Mouse (Mus musculus) embryonic facial prominence, embryonic 14.5 days (tissue): ENCODE results near the gene Adprhl2. TPM values are rescaled to one million over a fixed set of nuclear protein-coding genes. Genes with fewer than 3 reads are reported as not detected.
A peak's percentile ranks its signal among the peaks of the same experiment; 100 is the strongest.

Experiments used
- ATAC-seq: fragments of 200-750 bp; cut with Nextera tagmentation; 2 replicates; pipeline ENCODE4 v1.8.0; 2017; ENCODE audit warnings: low read depth, moderate number of reproducible peaks, moderate TSS enrichment
- DNase-seq: peaks from one replicate; pipeline ENCODE4 v3.0.0-alpha.2; 2015; ENCODE audit warnings: low spot score
- H3K27ac ChIP-seq: fragments of 300-500 bp; sonication (generic); replicated peaks from 2 replicates; pipeline ENCODE4 v1.5.1; 2014; ENCODE audit warnings: low read depth, mild to moderate bottlenecking, low read length, moderate library complexity
- H3K27me3 ChIP-seq: fragments of 300-500 bp; sonication (generic); replicated peaks from 2 replicates; pipeline ENCODE4 v1.6.1; 2014; ENCODE audit warnings: low read length; ENCODE audit not compliant: control insufficient read depth, insufficient read depth
- H3K36me3 ChIP-seq: fragments of 300-500 bp; sonication (generic); 2 replicates; pipeline ENCODE4 v1.6.1; 2014; ENCODE audit warnings: low read length, mixed read lengths; ENCODE audit not compliant: control insufficient read depth, insufficient read depth
- H3K4me1 ChIP-seq: fragments of 300-500 bp; sonication (generic); 2 replicates; pipeline ENCODE4 v1.6.1; 2014; ENCODE audit warnings: antibody characterized with exemption, low read length; ENCODE audit not compliant: control insufficient read depth, insufficient read depth
- H3K4me2 ChIP-seq: fragments of 300-500 bp; sonication (generic); 2 replicates; pipeline ENCODE4 v1.6.1; 2014; ENCODE audit warnings: low read depth, mild to moderate bottlenecking, low read length, moderate library complexity, mixed read lengths
- H3K4me3 ChIP-seq: fragments of 300-500 bp; sonication (generic); 2 replicates; pipeline ENCODE4 v1.5.1; 2014; ENCODE audit warnings: low read depth, mild to moderate bottlenecking, low read length
- H3K9ac ChIP-seq: fragments of 300-500 bp; sonication (generic); 2 replicates; pipeline ENCODE4 v1.6.1; 2014; ENCODE audit warnings: low read depth, mild to moderate bottlenecking, low read length, moderate library complexity, mixed read lengths
- H3K9me3 ChIP-seq: fragments of 300-500 bp; sonication (generic); 2 replicates; pipeline ENCODE4 v1.6.1; 2016; ENCODE audit warnings: low read length; ENCODE audit not compliant: control insufficient read depth
- WGBS: fragments of 180-500 bp; shearing (Covaris S2); extraction: QIAGEN DNeasy Blood & Tissue Kit; methylation state at CpG from one replicate; pipeline ENCODE4 v1.1.7; 2014; 5-methylcytosine and 5-hydroxymethylcytosine counted together
- polyA plus RNA-seq: library from polyadenylated mRNA; unstranded; fragments of >200 nt; fragmentation: Nextera tagmentation; extraction: Ambion mirVana; gene quantifications from 2 replicates; pipeline ENCODE4 v1.2.1, GENCODE M21; 2014

The Adprhl2 gene
- 49.7 and 60.1 TPM in 2 replicates for polyA plus RNA-seq

- Histone ChIP-seq H3K9ac (peak within 1 kb of the TSS; percentile 81), H3K4me1 (peaks cover 26% of the 10 kb centered on the region), H3K4me2 (peak within 1 kb of the TSS; percentile 63), H3K9me3 (no peaks in the 10 kb centered on the region), H3K36me3 (peaks cover 24% of the 10 kb centered on the region), H3K27ac (peak within 1 kb of the TSS; percentile 81), H3K4me3 (peak within 1 kb of the TSS; percentile 75), H3K27me3 (peaks cover 6% of the 10 kb centered on the region; the same call in 1 of the 2 replicates)
- DNase-seq (peak; percentile 97), ATAC-seq (peak; percentile 86)
- under 1% methylated on average over 51 of the region's 80 CpGs for whole genome bisulfite sequencing
Measured at GRCm38 (mm10) chr4:126321111-126321853, at the start of gene Adprhl2. Adprhl2 (minus strand) TSS chr4:126321703.

- Histone ChIP-seq H3K4me1 (no peaks in the 10 kb centered on the region), H3K36me3 (peaks cover 73% of the 10 kb centered on the region), H3K9me3 (no peaks in the 10 kb centered on the region), H3K9ac (no peak overlapping the region), H3K4me2 (no peak overlapping the region), H3K27ac (no peak overlapping the region), H3K4me3 (no peak overlapping the region), H3K27me3 (no peaks in the 10 kb centered on the region)
- ATAC-seq: no peak
- WGBS: 98% methylated on average over 1 of the region's 1 CpGs
- DNase-seq: no peak
Measured at GRCm38 (mm10) chr4:126360069-126360468, 38.6 kb upstream of the Adprhl2 start.

- no peak for DNase-seq
- ATAC-seq: no peak
- WGBS: 58% methylated on average over 4 of the region's 4 CpGs
- H3K9ac ChIP-seq: no peak overlapping the region
- H3K27me3 ChIP-seq: no peaks in the 10 kb centered on the region
- H3K4me3 ChIP-seq: no peak overlapping the region
- H3K27ac ChIP-seq: no peak overlapping the region
- H3K4me2 ChIP-seq: no peak overlapping the region
- peaks cover 47% of the 10 kb centered on the region for H3K36me3 ChIP-seq
- H3K9me3 ChIP-seq: no peaks in the 10 kb centered on the region
- H3K4me1 ChIP-seq: no peaks in the 10 kb centered on the region
Measured at GRCm38 (mm10) chr4:126343451-126343850, 21.9 kb upstream of the Adprhl2 start.

- Histone ChIP-seq H3K4me2 (no peak overlapping the region), H3K4me1 (no peaks in the 10 kb centered on the region)
Measured at GRCm38 (mm10) chr4:126339461-126339860, 18.0 kb upstream of the Adprhl2 start.

GRCm38 (mm10) chr4:126332358-126332757, 10.9 kb upstream of the Adprhl2 start:
- WGBS: 55% methylated on average over 3 of the region's 3 CpGs
- Histone ChIP-seq H3K4me1 (no peaks in the 10 kb centered on the region), H3K27me3 (no peaks in the 10 kb centered on the region), H3K9me3 (no peaks in the 10 kb centered on the region), H3K4me2 (no peak overlapping the region), H3K4me3 (no peak overlapping the region), H3K27ac (no peak overlapping the region), H3K36me3 (no peaks in the 10 kb centered on the region), H3K9ac (no peak overlapping the region)
- no peak for DNase-seq
- no peak for ATAC-seq

More at GRCm38 (mm10) chr4:126339461-126339860, 18.0 kb upstream of the Adprhl2 start:
- Histone ChIP-seq H3K27me3 (no peaks in the 10 kb centered on the region), H3K27ac (no peak overlapping the region), H3K9me3 (no peaks in the 10 kb centered on the region), H3K4me3 (no peak overlapping the region), H3K36me3 (peaks cover 13% of the 10 kb centered on the region; the same call in 1 of the 2 replicates), H3K9ac (no peak overlapping the region)
- ATAC-seq: no peak
- DNase-seq: no peak
- 51% methylated on average over 4 of the region's 4 CpGs for WGBS

GRCm38 (mm10) chr4:126331751-126332150, 10.2 kb upstream of the Adprhl2 start:
- H3K9ac ChIP-seq: no peak overlapping the region
- no peaks in the 10 kb centered on the region for H3K4me1 ChIP-seq
- no peaks in the 10 kb centered on the region for H3K36me3 ChIP-seq
- ATAC-seq (no peak), DNase-seq (no peak)
- no peak overlapping the region for H3K4me3 ChIP-seq
- H3K27ac ChIP-seq: no peak overlapping the region
- H3K4me2 ChIP-seq: no peak overlapping the region
- H3K9me3 ChIP-seq: no peaks in the 10 kb centered on the region
- 41% methylated on average over 1 of the region's 1 CpGs for WGBS
- no peaks in the 10 kb centered on the region for H3K27me3 ChIP-seq

GRCm38 (mm10) chr4:126330295-126330694, 8.8 kb upstream of the Adprhl2 start:
- Histone ChIP-seq H3K9ac (no peak overlapping the region), H3K27ac (no peak overlapping the region), H3K4me3 (no peak overlapping the region), H3K27me3 (0 out of 2 replicates have a peak, but pooled peaks cover 2% of the 10 kb centered on the region), H3K4me1 (peaks cover 4% of the 10 kb centered on the region; the same call in 1 of the 2 replicates), H3K9me3 (no peaks in the 10 kb centered on the region), H3K4me2 (no peak overlapping the region), H3K36me3 (no peaks in the 10 kb centered on the region)
- ATAC-seq (no peak), DNase-seq (no peak)
- 88% methylated on average over 4 of the region's 4 CpGs for WGBS

GRCm38 (mm10) chr4:126326036-126326435, 4.5 kb upstream of the Adprhl2 start:
- Histone ChIP-seq H3K36me3 (no peaks in the 10 kb centered on the region), H3K27me3 (peaks cover 6% of the 10 kb centered on the region; the same call in 1 of the 2 replicates), H3K27ac (no peak overlapping the region), H3K4me3 (no peak overlapping the region), H3K4me2 (no peak overlapping the region), H3K9ac (no peak overlapping the region; the same call in 1 of the 2 replicates), H3K9me3 (no peaks in the 10 kb centered on the region), H3K4me1 (peaks cover 20% of the 10 kb centered on the region)
- no peak for DNase-seq
- no peak for ATAC-seq
- 19% methylated on average over 6 of the region's 6 CpGs for WGBS
